Mouse (Mus musculus) embryonic facial prominence, embryonic 14.5 days (tissue): ENCODE measurements at regions not wholly inside any gene's neighbourhood (a gene's known extent, or its start where the extent isn't known, plus 50 kb on each side); places are given as distances from the start of the nearest gene placed in this dataset.
A peak's percentile ranks its signal among the peaks of the same experiment; 100 is the strongest.
"Not testable (repeated sequence)": the region's sequence is repeated elsewhere in the genome, so short reads cannot be mapped to it uniquely, and the experiment has no call there.

Experiments
- ATAC-seq: fragments of 200-750 bp; cut with Nextera tagmentation; 2 replicates; pipeline ENCODE4 v1.8.0; 2017; ENCODE audit warnings: low read depth, moderate number of reproducible peaks, moderate TSS enrichment
- DNase-seq: peaks from one replicate; pipeline ENCODE4 v3.0.0-alpha.2; 2015; ENCODE audit warnings: low spot score
- H3K27ac ChIP-seq: fragments of 300-500 bp; sonication (generic); replicated peaks from 2 replicates; pipeline ENCODE4 v1.5.1; 2014; ENCODE audit warnings: low read depth, mild to moderate bottlenecking, low read length, moderate library complexity
- H3K27me3 ChIP-seq: fragments of 300-500 bp; sonication (generic); replicated peaks from 2 replicates; pipeline ENCODE4 v1.6.1; 2014; ENCODE audit warnings: low read length; ENCODE audit not compliant: control insufficient read depth, insufficient read depth
- H3K36me3 ChIP-seq: fragments of 300-500 bp; sonication (generic); 2 replicates; pipeline ENCODE4 v1.6.1; 2014; ENCODE audit warnings: low read length, mixed read lengths; ENCODE audit not compliant: control insufficient read depth, insufficient read depth
- H3K4me1 ChIP-seq: fragments of 300-500 bp; sonication (generic); 2 replicates; pipeline ENCODE4 v1.6.1; 2014; ENCODE audit warnings: antibody characterized with exemption, low read length; ENCODE audit not compliant: control insufficient read depth, insufficient read depth
- H3K4me2 ChIP-seq: fragments of 300-500 bp; sonication (generic); 2 replicates; pipeline ENCODE4 v1.6.1; 2014; ENCODE audit warnings: low read depth, mild to moderate bottlenecking, low read length, moderate library complexity, mixed read lengths
- H3K4me3 ChIP-seq: fragments of 300-500 bp; sonication (generic); 2 replicates; pipeline ENCODE4 v1.5.1; 2014; ENCODE audit warnings: low read depth, mild to moderate bottlenecking, low read length
- H3K9ac ChIP-seq: fragments of 300-500 bp; sonication (generic); 2 replicates; pipeline ENCODE4 v1.6.1; 2014; ENCODE audit warnings: low read depth, mild to moderate bottlenecking, low read length, moderate library complexity, mixed read lengths
- H3K9me3 ChIP-seq: fragments of 300-500 bp; sonication (generic); 2 replicates; pipeline ENCODE4 v1.6.1; 2016; ENCODE audit warnings: low read length; ENCODE audit not compliant: control insufficient read depth
- WGBS: fragments of 180-500 bp; shearing (Covaris S2); extraction: QIAGEN DNeasy Blood & Tissue Kit; methylation state at CpG from one replicate; pipeline ENCODE4 v1.1.7; 2014; 5-methylcytosine and 5-hydroxymethylcytosine counted together

DNA sequence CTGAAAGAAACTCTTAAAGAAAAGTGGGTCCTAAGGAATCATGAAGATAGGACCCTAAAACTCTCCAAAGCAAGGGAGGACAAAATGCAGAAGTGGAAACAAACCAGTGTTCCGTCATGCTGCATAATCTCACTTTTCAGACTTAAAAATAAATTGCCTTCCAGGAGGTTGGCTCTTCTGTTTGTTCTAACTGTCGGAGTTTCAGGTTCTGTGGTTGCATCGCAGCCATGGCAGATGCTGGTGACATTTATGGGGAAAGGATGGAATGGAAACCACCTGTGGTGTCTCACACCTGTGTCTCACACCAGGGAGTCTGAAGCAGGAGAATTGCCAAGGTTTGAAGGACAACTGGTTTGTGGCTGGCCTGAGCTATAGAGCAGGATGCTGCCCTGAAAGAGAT, 50.9 kb upstream of the Hivep1 start:
- no peak for DNase-seq
- peaks cover 13% of the 10 kb centered on the region; the same call in 1 of the 2 replicates for H3K4me1 ChIP-seq
- H3K36me3 ChIP-seq, result no peaks in the 10 kb centered on the region
- H3K4me3 ChIP-seq, result no peak overlapping the region
- no peaks in the 10 kb centered on the region for H3K9me3 ChIP-seq
- 71% methylated on average over 3 of the region's 3 CpGs for WGBS
- no peak for ATAC-seq
- H3K9ac ChIP-seq, result no peak overlapping the region
- H3K27ac ChIP-seq, result no peak overlapping the region
- no peaks in the 10 kb centered on the region for H3K27me3 ChIP-seq
- H3K4me2 ChIP-seq, result no peak overlapping the region

DNA sequence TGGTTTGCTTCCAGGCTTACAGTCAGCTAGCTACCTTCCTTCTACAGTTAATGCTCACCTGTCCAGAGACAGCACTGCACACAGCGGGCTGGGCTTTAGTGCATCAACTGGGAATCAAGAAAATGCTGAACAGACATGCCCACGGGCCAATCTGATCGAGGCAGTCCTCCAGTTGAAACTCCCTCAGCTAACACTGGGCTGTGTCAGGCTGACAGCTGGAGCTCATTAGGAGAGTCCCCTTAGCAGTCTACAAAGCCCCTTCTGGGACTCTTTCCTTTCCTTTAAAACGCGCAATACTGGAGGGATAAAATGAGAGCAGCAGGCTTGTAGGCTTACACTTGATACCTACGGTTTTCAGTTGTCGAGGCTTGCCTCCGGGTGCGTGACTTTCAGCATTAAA, 53.9 kb upstream of the Hivep1 start:
- Histone ChIP-seq H3K27me3 (no peaks in the 10 kb centered on the region), H3K4me2 (peak overlapping the region; percentile 42), H3K36me3 (no peaks in the 10 kb centered on the region), H3K27ac (peak overlapping the region; percentile 33), H3K4me1 (peaks cover 13% of the 10 kb centered on the region; the same call in 1 of the 2 replicates), H3K9me3 (no peaks in the 10 kb centered on the region), H3K4me3 (peak overlapping the region; percentile 6; the same call in 1 of the 2 replicates), H3K9ac (no peak overlapping the region)
- DNase-seq, result peak; percentile 85
- peak; percentile 93 for ATAC-seq
- 16% methylated on average over 9 of the region's 9 CpGs for WGBS

- Histone ChIP-seq H3K4me3 (no peak overlapping the region), H3K36me3 (no peaks in the 10 kb centered on the region), H3K27ac (no peak overlapping the region), H3K9ac (no peak overlapping the region), H3K4me1 (peaks cover 13% of the 10 kb centered on the region; the same call in 1 of the 2 replicates), H3K4me2 (no peak overlapping the region), H3K27me3 (no peaks in the 10 kb centered on the region), H3K9me3 (no peaks in the 10 kb centered on the region)
- 47% methylated on average over 3 of the region's 3 CpGs for WGBS
- DNase-seq (no peak), ATAC-seq (no peak)
Measured at GRCm38 (mm10) chr13:41994126-41994525, 57.7 kb upstream of the Hivep1 start.

GRCm38 (mm10) chr13:41975918-41976317, 75.9 kb upstream of the Hivep1 start:
- H3K4me2 ChIP-seq, result no peak overlapping the region
- H3K9me3 ChIP-seq, result 0 out of 2 replicates have a peak, but pooled peaks cover 5% of the 10 kb centered on the region
- H3K9ac ChIP-seq, result no peak overlapping the region
- DNase-seq (no peak), ATAC-seq (no peak)
- H3K27me3 ChIP-seq, result no peaks in the 10 kb centered on the region
- WGBS, result 72% methylated on average over 3 of the region's 3 CpGs
- no peaks in the 10 kb centered on the region for H3K4me1 ChIP-seq
- H3K4me3 ChIP-seq, result no peak overlapping the region
- no peak overlapping the region for H3K27ac ChIP-seq
- no peaks in the 10 kb centered on the region for H3K36me3 ChIP-seq

DNA sequence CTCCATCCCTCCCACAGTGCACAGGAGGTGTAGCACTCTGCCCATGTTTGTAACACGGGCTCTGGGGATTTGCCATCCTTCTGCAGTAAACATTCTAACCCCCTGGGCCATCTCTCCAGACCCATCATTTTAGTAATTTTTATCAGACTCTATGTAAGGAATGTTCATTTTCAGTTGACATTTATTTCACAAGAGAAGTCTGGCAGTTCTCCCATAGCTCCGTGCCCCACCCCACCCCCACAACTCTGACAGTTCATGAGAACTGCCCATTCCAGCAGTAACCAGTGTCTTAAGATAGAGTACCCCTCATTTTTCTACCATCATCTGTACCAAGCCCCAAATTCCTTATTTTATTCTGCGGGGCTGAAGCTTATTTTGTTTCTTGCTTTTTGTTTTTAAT, 88.9 kb upstream of the Hivep1 start:
- H3K27me3 ChIP-seq, result no peaks in the 10 kb centered on the region
- 73% methylated on average over 3 of the region's 3 CpGs for WGBS
- no peaks in the 10 kb centered on the region for H3K36me3 ChIP-seq
- DNase-seq, result no peak
- H3K4me1 ChIP-seq, result no peaks in the 10 kb centered on the region
- no peak overlapping the region for H3K9ac ChIP-seq
- ATAC-seq, result no peak
- H3K4me2 ChIP-seq, result no peak overlapping the region
- H3K27ac ChIP-seq, result no peak overlapping the region
- H3K4me3 ChIP-seq, result no peak overlapping the region
- no peaks in the 10 kb centered on the region for H3K9me3 ChIP-seq

DNA sequence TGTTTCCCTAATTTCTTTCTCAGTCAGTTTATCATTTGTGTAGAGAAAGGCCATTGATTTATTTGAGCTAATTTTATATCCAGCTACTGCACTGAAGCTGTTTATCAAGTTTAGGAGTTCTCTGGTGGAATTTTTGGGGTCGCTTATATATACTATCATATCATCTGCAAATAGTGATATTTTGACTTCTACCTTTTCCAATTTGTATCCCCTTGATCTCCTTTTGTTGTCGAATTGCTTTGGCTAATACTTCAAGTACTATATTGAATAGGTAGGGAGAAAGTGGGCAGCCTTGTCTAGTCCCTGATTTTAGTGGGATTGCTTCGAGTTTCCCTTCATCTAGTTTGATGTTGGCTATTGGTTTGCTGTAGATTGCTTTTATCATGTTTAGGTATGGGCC, 90.9 kb upstream of the Hivep1 start:
- DNase-seq, H3K9ac ChIP-seq, H3K9me3 ChIP-seq, H3K27ac ChIP-seq, ATAC-seq, H3K4me2 ChIP-seq, H3K36me3 ChIP-seq, H3K4me1 ChIP-seq, H3K4me3 ChIP-seq, H3K27me3 ChIP-seq: not testable (repeated sequence)
- WGBS, result 84% methylated on average over 3 of the region's 3 CpGs

- Histone ChIP-seq H3K9me3 (no peaks in the 10 kb centered on the region), H3K4me1 (no peaks in the 10 kb centered on the region), H3K36me3 (no peaks in the 10 kb centered on the region), H3K27me3 (no peaks in the 10 kb centered on the region), H3K9ac (no peak overlapping the region), H3K4me2 (no peak overlapping the region), H3K27ac (no peak overlapping the region), H3K4me3 (no peak overlapping the region)
- DNase-seq (no peak), ATAC-seq (no peak)
- WGBS, result 82% methylated on average over 4 of the region's 4 CpGs
Measured at GRCm38 (mm10) chr13:41957932-41958331, 93.9 kb upstream of the Hivep1 start.

DNA sequence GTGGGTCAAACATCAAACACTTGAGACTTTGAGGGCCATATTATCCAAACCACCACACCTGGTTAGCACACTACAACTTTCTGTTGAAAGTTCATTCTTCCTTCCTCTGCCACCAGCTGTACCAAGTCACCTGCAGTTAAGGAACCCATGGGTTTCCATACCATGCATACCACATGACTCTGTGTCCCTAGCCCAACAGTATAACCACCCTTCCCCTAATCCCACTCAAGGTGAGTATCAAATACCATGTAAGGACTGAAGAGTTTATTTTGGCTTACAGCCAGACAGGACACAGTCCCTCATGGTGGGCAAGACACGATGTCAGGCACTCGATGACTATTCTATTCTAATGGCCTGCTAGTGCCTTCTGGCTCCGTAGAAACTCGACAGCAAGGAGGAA, 95.9 kb upstream of the Hivep1 start:
- Histone ChIP-seq H3K4me3 (no peak overlapping the region), H3K27ac (no peak overlapping the region), H3K9me3 (no peaks in the 10 kb centered on the region), H3K4me1 (no peaks in the 10 kb centered on the region), H3K9ac (no peak overlapping the region), H3K36me3 (no peaks in the 10 kb centered on the region), H3K27me3 (no peaks in the 10 kb centered on the region), H3K4me2 (no peak overlapping the region)
- 87% methylated on average over 4 of the region's 4 CpGs for WGBS
- DNase-seq (no peak), ATAC-seq (no peak)

GRCm38 (mm10) chr13:41955198-41955597, 96.6 kb upstream of the Hivep1 start:
- Histone ChIP-seq H3K36me3 (no peaks in the 10 kb centered on the region), H3K27ac (no peak overlapping the region), H3K4me2 (no peak overlapping the region), H3K9me3 (no peaks in the 10 kb centered on the region), H3K27me3 (no peaks in the 10 kb centered on the region), H3K9ac (no peak overlapping the region), H3K4me1 (no peaks in the 10 kb centered on the region), H3K4me3 (no peak overlapping the region)
- DNase-seq (no peak), ATAC-seq (no peak)
- WGBS, result 72% methylated on average over 3 of the region's 3 CpGs
